Mouse (Mus musculus): ENCODE measurements around the gene Abhd14a. TPM values are rescaled to one million over a fixed set of nuclear protein-coding genes. Genes with fewer than 3 reads are reported as not detected.

The Abhd14a gene
- total and polyA plus RNA-seq, 3 experiments, result 22.8 to 48.7 TPM; not detected in 1

- Histone ChIP-seq H3K4me3 (ENCODE audit: control insufficient read depth in 1 of 2, insufficient read depth in 1 of 2, low read depth in 2 of 2, low read length in 2 of 2) (no peak overlapping the region), H3K36me3 (ENCODE audit: control insufficient read depth in 1 of 2, insufficient read depth in 2 of 2, low read length in 2 of 2) (no peaks in the 10 kb centered on the region; a peak in 1 of 4 replicates), H3K27me3 (ENCODE audit: control insufficient read depth in 1 of 2, insufficient read depth in 2 of 2, low read length in 2 of 2) (no peaks in the 10 kb centered on the region), H3K9ac (ENCODE audit: control insufficient read depth, low read depth, low read length, poor library complexity, severe bottlenecking) (no peak overlapping the region), H3K79me2 (ENCODE audit: control insufficient read depth, insufficient read depth, low read length, poor library complexity) (no peaks in the 10 kb centered on the region), H3K4me1 (ENCODE audit: control insufficient read depth in 1 of 2, insufficient read depth in 2 of 2, low read length in 2 of 2) (peaks cover 0 to 8% of the 10 kb centered on the region in 2 experiments; a peak in 2 of 4 replicates), H3K9me3 (replicated peaks; ENCODE audit: insufficient read depth, low read length) (no peaks in the 10 kb centered on the region), H3K27ac (ENCODE audit: control insufficient read depth, low read depth, low read length) (no peak overlapping the region)
- no peak for DNase-seq (ENCODE audit: low read depth, low spot score)
- no peak for TF ChIP-seq TCF12 (IDR thresholded peaks at IDR 0.05; ENCODE audit: low read depth, low read length)
- no peak for TF ChIP-seq ZC3H11A (IDR thresholded peaks at IDR 0.05; ENCODE audit: low read depth, low read length)
- TF ChIP-seq MAFK (IDR thresholded peaks at IDR 0.05; ENCODE audit: borderline replicate concordance, low read depth, low read length), result no peak
- no peak for TF ChIP-seq CTCF (IDR thresholded peaks at IDR 0.05 in 2 of 3, conservative IDR thresholded peaks at IDR 0.05 in 1 of 3; ENCODE audit: control insufficient read depth in 1 of 3, insufficient read depth in 1 of 3, low read depth in 2 of 3, low read length in 3 of 3, poor library complexity in 1 of 3, severe bottlenecking in 1 of 3)
- TF ChIP-seq BHLHE40 (IDR thresholded peaks at IDR 0.05; ENCODE audit: borderline replicate concordance, low read depth, low read length), result no peak
- TF ChIP-seq KAT2A (conservative IDR thresholded peaks at IDR 0.05; ENCODE audit: low read depth, low read length), result no peak
- TF ChIP-seq MYB (IDR thresholded peaks at IDR 0.05; ENCODE audit: low read depth, low read length), result no peak
- no peak for TF ChIP-seq SMC3 (IDR thresholded peaks at IDR 0.05; ENCODE audit: low read depth, low read length)
- TF ChIP-seq TBP (IDR thresholded peaks at IDR 0.05; ENCODE audit: low read depth, low read length), result no peak
- TF ChIP-seq CHD1 (IDR thresholded peaks at IDR 0.05; ENCODE audit: low read depth, low read length), result no peak
- TF ChIP-seq TAL1 (IDR thresholded peaks at IDR 0.05; ENCODE audit: low read length), result no peak
- no peak for TF ChIP-seq ZNF384 (IDR thresholded peaks at IDR 0.05; ENCODE audit: low read depth, low read length)
- TF ChIP-seq UBTF (IDR thresholded peaks at IDR 0.05; ENCODE audit: borderline replicate concordance, insufficient read depth, low read depth, low read length), result no peak
- TF ChIP-seq NELFE (IDR thresholded peaks at IDR 0.05; ENCODE audit: low read depth, low read length), result no peak
Observed at GRCm38 (mm10) chr9:106464751-106465541, 17.5 kb upstream of the Abhd14a start.

- Histone ChIP-seq H3K79me2 (ENCODE audit: control insufficient read depth, insufficient read depth, low read length, poor library complexity) (no peaks in the 10 kb centered on the region), H3K9me3 (replicated peaks; ENCODE audit: insufficient read depth, low read length) (no peaks in the 10 kb centered on the region), H3K27ac (ENCODE audit: control insufficient read depth, low read depth, low read length) (no peak overlapping the region), H3K36me3 (ENCODE audit: control insufficient read depth in 1 of 2, insufficient read depth in 2 of 2, low read length in 2 of 2) (no peaks in the 10 kb centered on the region), H3K4me1 (ENCODE audit: control insufficient read depth in 1 of 2, insufficient read depth in 2 of 2, low read length in 2 of 2) (no peaks in the 10 kb centered on the region), H3K27me3 (ENCODE audit: control insufficient read depth in 1 of 2, insufficient read depth in 2 of 2, low read length in 2 of 2) (no peaks in the 10 kb centered on the region), H3K4me3 (ENCODE audit: control insufficient read depth in 1 of 2, insufficient read depth in 1 of 2, low read depth in 2 of 2, low read length in 2 of 2) (no peak overlapping the region), H3K9ac (ENCODE audit: control insufficient read depth, low read depth, low read length, poor library complexity, severe bottlenecking) (no peak overlapping the region)
- DNase-seq (ENCODE audit: low read depth, low spot score), result no peak
- TF ChIP-seq CTCF (IDR thresholded peaks at IDR 0.05 in 2 of 3, conservative IDR thresholded peaks at IDR 0.05 in 1 of 3; ENCODE audit: control insufficient read depth in 1 of 3, insufficient read depth in 1 of 3, low read depth in 2 of 3, low read length in 3 of 3, poor library complexity in 1 of 3, severe bottlenecking in 1 of 3), result no peak
Observed at GRCm38 (mm10) chr9:106463122-106464063, 15.9 kb upstream of the Abhd14a start.

Data from MEL (cell line).